Mouse (Mus musculus): ENCODE results near the gene Ust. TPM values are rescaled to one million over a fixed set of nuclear protein-coding genes. Genes with fewer than 3 reads are reported as not detected.
"Not testable (repeated sequence)": the region's sequence is repeated elsewhere in the genome, so short reads cannot be mapped to it uniquely, and the experiment has no call there.

The Ust gene
- 0.52 and 0.63 TPM in 2 replicates for polyA plus RNA-seq (2015; fragmentation: Nextera tagmentation; extraction: Ambion mirVana)

DNA sequence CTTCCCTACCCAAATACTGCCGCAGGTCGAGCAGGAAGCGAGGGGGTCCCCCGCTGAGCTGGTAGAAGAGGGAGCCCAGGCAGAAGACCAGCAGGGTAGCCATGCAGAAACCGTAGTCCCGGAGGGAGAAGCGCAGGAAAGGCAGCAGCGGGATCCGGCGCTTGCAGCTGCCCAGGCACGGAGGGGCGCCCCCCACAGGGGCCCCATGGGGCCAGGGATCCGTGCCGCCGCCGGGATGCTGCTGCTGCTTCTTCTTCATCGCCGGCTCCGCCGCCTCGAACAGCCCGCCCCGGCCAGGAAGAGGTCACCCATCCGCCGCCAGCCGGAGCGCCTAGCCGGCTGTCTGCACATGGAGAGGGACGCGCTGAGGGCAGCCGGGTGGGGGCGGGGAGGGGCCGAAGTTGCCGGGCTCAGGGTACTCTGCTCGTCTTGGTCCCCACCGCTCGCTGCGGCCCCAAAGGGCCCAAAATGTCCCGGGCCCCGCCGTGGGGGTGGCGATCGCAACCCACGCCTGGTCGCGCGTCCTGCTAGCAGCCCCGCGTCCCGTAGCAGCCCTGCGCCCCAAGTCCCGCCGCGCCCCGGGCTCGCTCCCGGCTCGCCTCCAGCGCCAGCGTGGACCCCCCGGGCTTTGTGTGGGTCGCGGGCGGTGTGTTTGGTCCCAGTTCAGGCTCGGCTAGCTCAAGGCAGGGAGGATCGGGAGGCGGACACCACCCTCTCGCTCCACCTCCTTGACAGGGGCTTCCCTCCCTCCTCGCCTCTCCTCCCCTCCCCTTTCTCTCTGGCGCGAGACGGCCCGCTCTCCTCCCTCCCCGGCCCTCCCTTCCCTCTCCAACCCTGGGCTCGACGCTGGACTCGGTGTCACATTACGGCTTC lies at the start of gene Ust:
Ust (minus strand) TSS at position 685 of the 873 bp plus-strand sequence.
- peaks cover 31% of the 10 kb centered on the region for H3K27me3 ChIP-seq (ENCODE audit: insufficient read depth, low read length)

GRCm38 (mm10) chr10:8561366-8561765 lies 42.7 kb upstream of the Ust start:
- H3K9me3 ChIP-seq (ENCODE audit: low read length) = no peaks in the 10 kb centered on the region
- DNase-seq (no peak), ATAC-seq (no peak)
- H3K4me1 ChIP-seq (ENCODE audit: insufficient read depth) = no peaks in the 10 kb centered on the region
- H3K27me3 ChIP-seq (ENCODE audit: insufficient read depth, low read length) = no peaks in the 10 kb centered on the region
- H3K4me2 ChIP-seq (ENCODE audit: low read depth, low read length) = no peak overlapping the region
- no peak overlapping the region for H3K27ac ChIP-seq (ENCODE audit: low read depth)
- H3K9ac ChIP-seq (replicated peaks) = no peak overlapping the region
- no peaks in the 10 kb centered on the region for H3K36me3 ChIP-seq (replicated peaks; ENCODE audit: insufficient read depth, low read length)
- WGBS (ENCODE audit: insufficient replicate concordance) = 63% methylated on average over 4 of the region's 4 CpGs
- H3K4me3 ChIP-seq (ENCODE audit: low read depth, low read length) = no peak overlapping the region
- TF ChIP-seq EP300 (IDR thresholded peaks at IDR 0.05; ENCODE audit: low read depth) (no peak), CTCF (IDR thresholded peaks at IDR 0.05; ENCODE audit: low read depth) (no peak)

More for the DNA sequence above, at the start of gene Ust:
- TF ChIP-seq CTCF (IDR thresholded peaks at IDR 0.05; ENCODE audit: low read depth) (no peak), EP300 (IDR thresholded peaks at IDR 0.05; ENCODE audit: low read depth) (no peak)
- Histone ChIP-seq H3K4me1 (ENCODE audit: insufficient read depth) (peaks cover 3% of the 10 kb centered on the region; the same call in 1 of the 2 replicates), H3K9ac (replicated peaks) (peak within 1 kb of the TSS; percentile 57), H3K4me2 (ENCODE audit: low read depth, low read length) (peak within 1 kb of the TSS; percentile 83), H3K9me3 (ENCODE audit: low read length) (no peaks in the 10 kb centered on the region), H3K36me3 (replicated peaks; ENCODE audit: insufficient read depth, low read length) (no peaks in the 10 kb centered on the region), H3K4me3 (ENCODE audit: low read depth, low read length) (peak within 1 kb of the TSS; percentile 64), H3K27ac (ENCODE audit: low read depth) (peak within 1 kb of the TSS; percentile 57)
- peak; percentile 65 for DNase-seq
- ATAC-seq = peak; percentile 66
- WGBS (ENCODE audit: insufficient replicate concordance) = 1% methylated on average over 33 of the region's 78 CpGs

GRCm38 (mm10) chr10:8559566-8559965 lies 40.9 kb upstream of the Ust start:
- not testable (repeated sequence) for ATAC-seq; H3K4me3 ChIP-seq (ENCODE audit: low read depth, low read length); H3K27me3 ChIP-seq (ENCODE audit: insufficient read depth, low read length); H3K9me3 ChIP-seq (ENCODE audit: low read length); DNase-seq; H3K4me1 ChIP-seq (ENCODE audit: insufficient read depth); H3K4me2 ChIP-seq (ENCODE audit: low read depth, low read length); H3K9ac ChIP-seq (replicated peaks); H3K27ac ChIP-seq (ENCODE audit: low read depth); H3K36me3 ChIP-seq (replicated peaks; ENCODE audit: insufficient read depth, low read length)
- 66% methylated on average over 6 of the region's 6 CpGs for WGBS (ENCODE audit: insufficient replicate concordance)

DNA sequence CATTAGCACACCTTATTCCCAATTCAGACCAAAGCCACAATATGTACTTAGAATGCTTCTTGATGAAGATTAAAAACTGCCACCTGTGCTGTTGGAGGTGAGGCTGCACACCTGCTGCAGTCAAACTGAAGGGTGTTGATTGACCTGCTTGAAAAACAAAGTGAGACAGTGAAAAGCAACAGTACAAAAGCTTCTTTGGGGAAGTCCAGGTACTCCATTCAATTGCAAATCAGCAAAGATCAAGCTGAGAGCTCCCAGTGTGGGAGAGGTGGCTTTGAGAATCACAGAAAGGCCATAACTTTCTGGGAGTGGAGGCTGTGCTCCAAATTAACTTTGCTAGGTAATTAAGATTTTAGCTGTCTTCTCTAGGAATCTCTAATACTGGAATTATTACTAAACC lies 33.6 kb upstream of the Ust start:
- H3K4me1 ChIP-seq (ENCODE audit: insufficient read depth); H3K4me3 ChIP-seq (ENCODE audit: low read depth, low read length); H3K27ac ChIP-seq (ENCODE audit: low read depth); H3K9me3 ChIP-seq (ENCODE audit: low read length); H3K36me3 ChIP-seq (replicated peaks; ENCODE audit: insufficient read depth, low read length); H3K4me2 ChIP-seq (ENCODE audit: low read depth, low read length); H3K9ac ChIP-seq (replicated peaks); DNase-seq; H3K27me3 ChIP-seq (ENCODE audit: insufficient read depth, low read length); ATAC-seq: not testable (repeated sequence)

- H3K9ac ChIP-seq (replicated peaks); H3K4me3 ChIP-seq (ENCODE audit: low read depth, low read length); H3K27ac ChIP-seq (ENCODE audit: low read depth); H3K4me1 ChIP-seq (ENCODE audit: insufficient read depth); ATAC-seq; H3K27me3 ChIP-seq (ENCODE audit: insufficient read depth, low read length); H3K4me2 ChIP-seq (ENCODE audit: low read depth, low read length); H3K9me3 ChIP-seq (ENCODE audit: low read length); DNase-seq; H3K36me3 ChIP-seq (replicated peaks; ENCODE audit: insufficient read depth, low read length): not testable (repeated sequence)
- 83% methylated on average over 4 of the region's 4 CpGs for WGBS (ENCODE audit: insufficient replicate concordance)
Observed at GRCm38 (mm10) chr10:8551601-8552000, 33.0 kb upstream of the Ust start.

DNA sequence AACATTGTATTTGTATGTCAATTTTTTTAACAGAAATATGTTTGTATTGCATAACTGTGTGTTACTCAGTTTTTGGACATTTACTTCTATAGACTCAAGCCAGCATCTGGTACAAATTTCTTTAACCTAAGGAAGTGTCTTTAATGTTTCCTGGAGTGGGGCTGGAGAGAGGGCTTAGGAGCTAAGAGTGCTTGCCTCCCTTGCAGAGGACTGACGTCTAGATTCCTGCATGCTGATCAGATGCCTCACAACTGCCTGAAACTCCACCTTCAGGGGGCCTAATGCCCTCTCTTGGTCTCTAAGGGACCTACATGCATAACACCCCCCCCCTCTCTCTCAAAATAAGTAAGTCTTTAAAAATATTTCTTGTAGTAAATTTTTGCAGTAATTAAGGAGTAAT lies 22.9 kb upstream of the Ust start:
- Histone ChIP-seq H3K4me1 (ENCODE audit: insufficient read depth) (no peaks in the 10 kb centered on the region), H3K9me3 (ENCODE audit: low read length) (no peaks in the 10 kb centered on the region), H3K27ac (ENCODE audit: low read depth) (no peak overlapping the region), H3K27me3 (ENCODE audit: insufficient read depth, low read length) (no peaks in the 10 kb centered on the region), H3K4me2 (ENCODE audit: low read depth, low read length) (no peak overlapping the region), H3K36me3 (replicated peaks; ENCODE audit: insufficient read depth, low read length) (no peaks in the 10 kb centered on the region), H3K4me3 (ENCODE audit: low read depth, low read length) (no peak overlapping the region), H3K9ac (replicated peaks) (no peak overlapping the region)
- WGBS (ENCODE audit: insufficient replicate concordance) = 29% methylated on average over 1 of the region's 1 CpGs
- TF ChIP-seq EP300 (IDR thresholded peaks at IDR 0.05; ENCODE audit: low read depth) (no peak), CTCF (IDR thresholded peaks at IDR 0.05; ENCODE audit: low read depth) (no peak)
- DNase-seq (no peak), ATAC-seq (no peak)
